In genomic region chr6:99663232-99663631, GRCm38 (mm10) we compare ENCODE assay signal across 24 mouse cellular contexts. TPM values are rescaled to one million over a fixed set of nuclear protein-coding genes. Genes with fewer than 3 reads are reported as not detected.
DNase-seq lines count a peak whose midpoint lies in the region; ATAC-seq and TF ChIP-seq lines count a peak whose summit lies in the region.
"Had no signal": no experiment of that assay in that cellular context is flagged by ENCODE, and none has a peak within 500 bp of the region (broad histone marks: within the 10 kb centered on the region; RNA-seq: fewer than 3 reads in every experiment).

No protein-coding gene starts in this region.

- TF ChIP-seq RAD21 in CH12.LX (IDR thresholded peaks at IDR 0.05; ENCODE audit: low read depth, low read length) = no peak

- no peak overlapping the region for H3K4me3 ChIP-seq in midbrain, embryonic 11.5 days (ENCODE audit: low read depth, low read length)
- H3K4me3 ChIP-seq in midbrain, embryonic 16.5 days (ENCODE audit: low read depth, low read length) = no peak overlapping the region
- H3K4me3 ChIP-seq in thymus, adult 2 months (ENCODE audit: control insufficient read depth, insufficient read depth, low read length) = no peak overlapping the region
- no peak overlapping the region for H3K4me3 ChIP-seq in CH12.LX (replicated peaks in 1 of 3; ENCODE audit: low read depth in 2 of 3, low read length in 2 of 3, poor library complexity in 1 of 3)

- no peak for TF ChIP-seq POLR2A in thymus, adult 2 months (IDR thresholded peaks at IDR 0.05; ENCODE audit: control insufficient read depth, extremely low read depth, insufficient read depth, low read length, poor library complexity)
- TF ChIP-seq POLR2A in CH12.LX (IDR thresholded peaks at IDR 0.05; ENCODE audit: low read depth, low read length) = no peak

- in situ Hi-C loops in CH12.LX (cut with MboI; ENCODE audit: low pct_ligation_motif_present, low pct_unique_long_range_greater_than_20kb, low sequenced_read_pairs) = loop anchor here (25.0 kb wide), 1 partner anchor 124 kb away; no protein-coding TSS in a partner anchor

- H3K9me3 ChIP-seq in midbrain, embryonic 11.5 days (ENCODE audit: control insufficient read depth, low read length) = no peaks in the 10 kb centered on the region
- no peaks in the 10 kb centered on the region for H3K9me3 ChIP-seq in midbrain, embryonic 16.5 days (replicated peaks; ENCODE audit: control insufficient read depth, low read length, poor library complexity, severe bottlenecking)
- H3K9me3 ChIP-seq in CH12.LX (replicated peaks; ENCODE audit: low read length) = no peaks in the 10 kb centered on the region

- WGBS in midbrain, embryonic 11.5 days = 80% methylated on average over 8 of the region's 8 CpGs
- 79% methylated on average over 8 of the region's 8 CpGs for WGBS in midbrain, embryonic 16.5 days
- 77% methylated on average over 8 of the region's 8 CpGs for WGBS in thymus, adult 2 months

- H3K79me2 ChIP-seq in CH12.LX (replicated peaks; ENCODE audit: control insufficient read depth, extremely low read depth, insufficient read depth, poor library complexity, severe bottlenecking) = peaks cover 10% of the 10 kb centered on the region; the same call in 1 of the 2 replicates

- H3K27ac ChIP-seq in midbrain, embryonic 11.5 days (ENCODE audit: low read depth, low read length) = no peak overlapping the region
- no peak overlapping the region for H3K27ac ChIP-seq in midbrain, embryonic 16.5 days (ENCODE audit: low read length)
- H3K27ac ChIP-seq in thymus, adult 2 months (ENCODE audit: control insufficient read depth, insufficient read depth, low read length) = peak overlapping the region; percentile 41
- no peak overlapping the region for H3K27ac ChIP-seq in CH12.LX (ENCODE audit: insufficient read depth, low read depth)

- dilution Hi-C loops in CH12.LX (cut with MboI; ENCODE audit: extremely low pct_ligation_motif_present, extremely low pct_unique_long_range_greater_than_20kb, low sequenced_read_pairs) = no loop called here

- no peak for ATAC-seq in midbrain, embryonic 11.5 days (ENCODE audit: low FRiP score)
- ATAC-seq in midbrain, embryonic 16.5 days = no peak
- ATAC-seq: activated CD4-positive, CD25-positive, alpha-beta regulatory T cell, adult 4 months; CD4-positive, CD25-positive, alpha-beta regulatory T cell, adult 4 months; Patski had no signal

- no peak overlapping the region for H3K9ac ChIP-seq in midbrain, embryonic 11.5 days (ENCODE audit: low read length)
- no peak overlapping the region for H3K9ac ChIP-seq in midbrain, embryonic 16.5 days (ENCODE audit: low read depth, low read length)
- H3K9ac ChIP-seq in CH12.LX (ENCODE audit: insufficient read depth, low read depth) = no peak overlapping the region; the same call in 1 of the 2 replicates

- H3K36me3 ChIP-seq in midbrain, embryonic 11.5 days (ENCODE audit: control insufficient read depth, insufficient read depth, low read length) = no peaks in the 10 kb centered on the region
- no peaks in the 10 kb centered on the region for H3K36me3 ChIP-seq in midbrain, embryonic 16.5 days (ENCODE audit: control insufficient read depth, insufficient read depth, low read length)
- no peaks in the 10 kb centered on the region for H3K36me3 ChIP-seq in thymus, adult 2 months (ENCODE audit: control insufficient read depth, insufficient read depth, low read length)
- H3K36me3 ChIP-seq in CH12.LX (replicated peaks in 1 of 2; ENCODE audit: control insufficient read depth in 1 of 2, insufficient read depth in 1 of 2, low read length in 1 of 2) = peaks cover 0 to 34% of the 10 kb centered on the region in 2 experiments
- H3K36me3 ChIP-seq: G1E had no signal

- TF ChIP-seq EP300 in CH12.LX (IDR thresholded peaks at IDR 0.05; ENCODE audit: low read length) = no peak

- DNase-seq in midbrain, embryonic 11.5 days (ENCODE audit: low spot score, missing footprints) = peak; percentile 78
- no peak for DNase-seq in thymus, adult 2 months
- no peak for DNase-seq in thymus, postnatal 0 days (ENCODE audit: low spot score)
- DNase-seq in CH12.LX (ENCODE audit: extremely low read depth) = peak; percentile 39
- DNase-seq in induced T-regulatory cell, adult 2 months (ENCODE audit: low read depth) = peak; percentile 50
- DNase-seq in layer of hippocampus, adult 11-12 months (ENCODE audit: low spot score) = no peak
- no peak for DNase-seq in kidney, adult 11 months
- DNase-seq: adrenal gland, adult 2 months; adrenal gland, adult 8-10 months; adrenal gland, postnatal 10 days; adrenal gland, postnatal 14 days; adrenal gland, postnatal 25 days; adrenal gland, postnatal 36 days; B cell, adult 2 months; cerebellum, adult 11 months; cerebellum, adult 11-12 months; cerebellum, adult 18-20 months had no signal

- peaks cover 9% of the 10 kb centered on the region for H3K27me3 ChIP-seq in midbrain, embryonic 11.5 days (ENCODE audit: control insufficient read depth, insufficient read depth, low read length)
- H3K27me3 ChIP-seq in midbrain, embryonic 16.5 days (ENCODE audit: control insufficient read depth, insufficient read depth, low read depth, low read length) = no peaks in the 10 kb centered on the region
- H3K27me3 ChIP-seq in thymus, adult 2 months (ENCODE audit: control insufficient read depth, insufficient read depth, low read length) = no peaks in the 10 kb centered on the region
- peaks cover 2% of the 10 kb centered on the region for H3K27me3 ChIP-seq in CH12.LX (replicated peaks)
- H3K27me3 ChIP-seq: Patski had no signal

- H3K4me1 ChIP-seq in midbrain, embryonic 11.5 days (ENCODE audit: control insufficient read depth, insufficient read depth, low read length) = peaks cover 6% of the 10 kb centered on the region
- peaks cover 20% of the 10 kb centered on the region for H3K4me1 ChIP-seq in midbrain, embryonic 16.5 days (ENCODE audit: control insufficient read depth, insufficient read depth, low read length)
- H3K4me1 ChIP-seq in thymus, adult 2 months (replicated peaks; ENCODE audit: control insufficient read depth, insufficient read depth, low read length) = peaks cover 64% of the 10 kb centered on the region
- H3K4me1 ChIP-seq in CH12.LX (ENCODE audit: control insufficient read depth in 1 of 2, insufficient read depth in 2 of 2) = peaks cover 24 to 42% of the 10 kb centered on the region in 2 experiments

- H3K4me2 ChIP-seq in midbrain, embryonic 11.5 days = no peak overlapping the region
- H3K4me2 ChIP-seq in midbrain, embryonic 16.5 days (ENCODE audit: low read length) = no peak overlapping the region
- peak overlapping the region; percentile 29 for H3K4me2 ChIP-seq in CH12.LX (ENCODE audit: insufficient read depth, low read depth, poor library complexity, severe bottlenecking)

- TF ChIP-seq CTCF in thymus, adult 2 months (IDR thresholded peaks at IDR 0.05; ENCODE audit: borderline replicate concordance, control insufficient read depth, extremely low read depth, insufficient read depth, low read length, poor library complexity) = no peak
- TF ChIP-seq CTCF in CH12.LX (conservative IDR thresholded peaks at IDR 0.05 in 1 of 2, IDR thresholded peaks at IDR 0.05 in 1 of 2; ENCODE audit: low read depth in 2 of 2, low read length in 2 of 2) = no peak

TF ChIP-seq in CH12.LX, 34 proteins besides CTCF, POLR2A, EP300 and RAD21 (continues in another document):
- TF ChIP-seq RCOR1 (conservative IDR thresholded peaks at IDR 0.05; ENCODE audit: low read depth, low read length) (no peak), USF1 (IDR thresholded peaks at IDR 0.05; ENCODE audit: low read depth, low read length) (no peak), MXI1 (IDR thresholded peaks at IDR 0.05; ENCODE audit: low read depth, low read length) (no peak), ZC3H11A (IDR thresholded peaks at IDR 0.05; ENCODE audit: low read depth, low read length) (no peak), IRF4 (IDR thresholded peaks at IDR 0.05; ENCODE audit: low read depth, low read length) (peak; percentile 70), TCF12 (IDR thresholded peaks at IDR 0.05; ENCODE audit: low read depth, low read length) (peak; percentile 45; the same call in 1 of the 2 replicates), POLR2AphosphoS2 (IDR thresholded peaks at IDR 0.05; ENCODE audit: low read depth, low read length) (no peak), ZKSCAN1 (IDR thresholded peaks at IDR 0.05; ENCODE audit: borderline replicate concordance, low read depth, low read length) (no peak), GABPA (IDR thresholded peaks at IDR 0.05; ENCODE audit: insufficient replicate concordance, low read depth, low read length) (no peak), MYC (IDR thresholded peaks at IDR 0.05; ENCODE audit: low read depth, low read length) (0 out of 2 replicates have a peak, but pooled peaks have one; percentile 8), ZNF384 (IDR thresholded peaks at IDR 0.05; ENCODE audit: low read depth, low read length) (no peak), MAX (IDR thresholded peaks at IDR 0.05; ENCODE audit: low read length) (no peak), SIN3A (IDR thresholded peaks at IDR 0.05; ENCODE audit: low read length) (no peak)

RNA-seq across cellular contexts. Expression of gene Eif4e3, which starts 3.3 kb away (rescaled TPM):
- polyA plus RNA-seq in midbrain, embryonic 11.5 days (2014; fragmentation: Nextera tagmentation; extraction: Ambion mirVana) = 16.2 and 17.5 TPM in 2 replicates
- 7.4 and 8.7 TPM in 2 replicates for polyA plus RNA-seq in midbrain, embryonic 16.5 days (2015; fragmentation: Nextera tagmentation; extraction: Ambion mirVana)
- 30.4 and 34.4 TPM in 2 replicates for polyA plus RNA-seq in thymus, adult 2 months (2012; rRNA removed)
- polyA plus RNA-seq in thymus, postnatal 0 days (2015; fragmentation: Nextera tagmentation; extraction: Ambion mirVana) = 36.4 and 43.2 TPM in 2 replicates
- total RNA-seq in CH12.LX (2012; rRNA removed) (6.4 and 9.8 TPM in 2 replicates), CH12.LX (2014; rRNA removed) (10.1 and 11.8 TPM in 2 replicates)
- 16.2 and 16.3 TPM in 2 replicates for polyA plus RNA-seq in CH12.LX (2012; ENCODE audit: insufficient read length, low read depth)
- total RNA-seq: G1E, MEL had no signal
- polyA plus RNA-seq: G1E had no signal

RNA-seq across cellular contexts. Expression of gene Gm20696, which starts 3.4 kb away (rescaled TPM):
- polyA plus RNA-seq in midbrain, embryonic 11.5 days (2014; fragmentation: Nextera tagmentation; extraction: Ambion mirVana) = 2.5 and 3.4 TPM in 2 replicates
- 2.4 and 3.1 TPM in 2 replicates for polyA plus RNA-seq in midbrain, embryonic 16.5 days (2015; fragmentation: Nextera tagmentation; extraction: Ambion mirVana)
- polyA plus RNA-seq in thymus, adult 2 months (2012; rRNA removed) = 2.7 and 3.3 TPM in 2 replicates
- polyA plus RNA-seq in thymus, postnatal 0 days (2015; fragmentation: Nextera tagmentation; extraction: Ambion mirVana) = 2.4 and 6.4 TPM in 2 replicates
- total RNA-seq in CH12.LX (2012; rRNA removed) = 0.29 and 0.59 TPM in 2 replicates
- not detected in 2 replicates for total RNA-seq in CH12.LX (2014; rRNA removed)
- not detected in 2 replicates for polyA plus RNA-seq in CH12.LX (2012; ENCODE audit: insufficient read length, low read depth)
- polyA plus RNA-seq: G1E had no signal

RNA-seq across cellular contexts. Expression of gene Gpr27, which starts 29.2 kb away (rescaled TPM):
- polyA plus RNA-seq in midbrain, embryonic 11.5 days (2014; fragmentation: Nextera tagmentation; extraction: Ambion mirVana) = 3.0 and 3.8 TPM in 2 replicates
- polyA plus RNA-seq in midbrain, embryonic 16.5 days (2015; fragmentation: Nextera tagmentation; extraction: Ambion mirVana) = 20.6 and 20.8 TPM in 2 replicates
- polyA plus RNA-seq in thymus, adult 2 months (2012; rRNA removed) = 2.1 and 2.6 TPM in 2 replicates
- polyA plus RNA-seq in thymus, postnatal 0 days (2015; fragmentation: Nextera tagmentation; extraction: Ambion mirVana) = 1.7 and 2.3 TPM in 2 replicates
- not detected in 2 replicates for total RNA-seq in CH12.LX (2012; rRNA removed)
- total RNA-seq in CH12.LX (2014; rRNA removed) = not detected in 2 replicates
- not detected in 2 replicates for polyA plus RNA-seq in CH12.LX (2012; ENCODE audit: insufficient read length, low read depth)
- total RNA-seq: MEL had no signal
- polyA plus RNA-seq: activated CD4-positive, CD25-positive, alpha-beta regulatory T cell, adult 4 months; C2C12; CD4-positive, CD25-positive, alpha-beta regulatory T cell, adult 4 months; G1E had no signal

Comparison
In these comparisons a context has a peak if more than half of its experiments do, and no peak if none do; other contexts are left out.
1. DNase-seq: peak in midbrain, embryonic 11.5 days (single experiment), CH12.LX (single experiment) and induced T-regulatory cell, adult 2 months (single experiment); none in thymus, adult 2 months (single experiment), thymus, postnatal 0 days (single experiment), layer of hippocampus, adult 11-12 months (single experiment) and kidney, adult 11 months (single experiment).